Mouse (Mus musculus) heart, adult 2 months (tissue): ENCODE measurements around the gene Alpi.

Source experiments
- CTCF ChIP-seq: fragments of 200-600 bp; IDR thresholded peaks from 2 replicates; pipeline ENCODE4 v1.8.1; 2022; ENCODE audit warnings: antibody characterized with exemption, mild to moderate bottlenecking, moderate library complexity
- POLR2A ChIP-seq: fragments of 200-500 bp; IDR thresholded peaks from 2 replicates; pipeline ENCODE4 v1.6.1; 2011; ENCODE audit warnings: mild to moderate bottlenecking, low read depth, low read length, control low read depth; ENCODE audit not compliant: insufficient read depth

DNA sequence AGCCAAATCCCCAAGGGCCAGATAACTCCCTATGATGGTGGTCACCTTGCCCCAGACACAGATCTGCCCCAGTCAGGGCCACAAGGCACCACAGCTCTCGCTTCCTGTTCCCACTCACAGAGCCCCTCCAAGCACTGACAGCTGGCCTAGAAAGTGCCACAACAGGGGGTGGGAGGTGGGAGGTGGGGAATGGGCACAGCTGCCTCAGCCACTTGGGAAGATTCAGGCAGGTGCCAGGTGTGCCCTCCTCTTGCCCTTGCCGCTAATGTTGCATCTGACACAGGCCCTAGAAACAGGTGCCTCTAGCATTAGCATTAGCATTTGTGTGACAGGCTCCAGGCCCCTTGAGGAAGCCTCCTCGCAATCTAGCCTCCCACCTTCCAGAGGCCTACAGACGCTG lies 40.1 kb upstream of the Alpi start:
- TF ChIP-seq POLR2A (no peak), CTCF (no peak)
